Mouse (Mus musculus): Measurements from ENCODE around the gene Ninj2. TPM values are rescaled to one million over a fixed set of nuclear protein-coding genes. Genes with fewer than 3 reads are reported as not detected.
A peak's percentile ranks its signal among the peaks of the same experiment; 100 is the strongest.

The Ninj2 gene
- polyA plus RNA-seq, 1 experiment = 0.26 TPM

DNA sequence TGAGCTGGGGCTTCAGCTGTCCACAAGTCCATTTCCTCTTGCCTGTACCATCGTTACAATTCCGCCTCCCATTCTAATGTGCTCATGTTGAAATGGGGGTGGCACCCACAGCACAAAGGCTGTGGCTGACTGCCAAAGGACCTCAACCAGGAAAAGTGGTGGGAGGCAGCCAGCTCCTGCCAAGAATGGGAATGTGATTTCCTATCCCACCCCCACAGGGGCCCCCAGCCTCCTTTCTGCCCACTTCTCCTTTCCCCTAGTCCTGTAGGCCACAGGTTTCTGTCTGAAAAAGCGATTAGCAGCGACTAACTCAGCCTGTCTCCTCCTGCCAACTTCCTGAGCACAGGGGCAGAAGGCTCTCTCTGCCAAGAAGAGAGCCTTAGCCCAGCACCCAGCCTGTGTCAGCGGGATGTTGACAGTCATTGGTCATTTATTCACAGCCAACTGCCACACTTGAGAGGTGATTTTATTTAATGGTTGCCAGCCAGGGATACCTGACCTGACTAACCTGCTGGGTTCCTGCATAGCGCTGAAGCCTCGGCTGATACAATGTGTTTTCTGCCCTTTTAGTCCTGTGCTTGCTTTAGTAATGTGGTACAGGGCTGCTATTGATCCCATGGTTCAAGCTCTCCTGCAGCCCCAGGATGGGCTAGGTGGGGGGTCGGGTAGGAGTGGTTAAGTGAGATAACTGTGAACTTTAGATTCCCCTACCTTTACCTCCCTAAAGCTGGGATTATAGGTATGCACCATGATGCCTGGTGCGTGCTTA lies 66.2 kb downstream of the Ninj2 start:
- no peak for TF ChIP-seq CTCF (IDR thresholded peaks at IDR 0.05; ENCODE audit: insufficient read depth, low read length)
- no peak for TF ChIP-seq POLR2A (IDR thresholded peaks at IDR 0.05; ENCODE audit: borderline replicate concordance, extremely low read depth, low read depth, low read length)
- H3K4me1 ChIP-seq (ENCODE audit: control insufficient read depth, insufficient read depth, low read length) = peaks cover 10% of the 10 kb centered on the region; the same call in 1 of the 2 replicates
- WGBS = 22% methylated on average over 9 of the region's 9 CpGs
- H3K4me3 ChIP-seq (replicated peaks; ENCODE audit: extremely low read depth, low read depth, low read length) = no peak overlapping the region
- DNase-seq = peak; percentile 69

DNA sequence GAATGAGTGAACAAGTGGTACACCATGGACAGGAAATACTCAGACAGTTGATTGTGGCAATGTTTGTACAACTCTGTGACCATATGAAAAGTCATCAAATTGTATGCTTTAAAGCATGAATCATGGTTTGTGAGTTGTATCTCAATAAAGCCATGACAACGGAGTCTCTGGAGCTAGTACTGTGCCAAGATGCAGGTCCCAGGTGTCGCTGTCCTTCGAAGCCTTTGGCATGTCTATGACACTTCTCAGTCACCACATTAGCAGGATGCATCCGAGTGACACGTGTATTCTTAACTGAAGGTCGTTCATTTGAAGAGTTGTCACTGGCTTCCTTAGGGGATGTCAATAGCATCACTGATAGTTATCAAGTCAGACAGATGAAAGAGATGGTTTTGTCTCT lies 69.8 kb downstream of the Ninj2 start:
- TF ChIP-seq POLR2A (IDR thresholded peaks at IDR 0.05; ENCODE audit: borderline replicate concordance, extremely low read depth, low read depth, low read length) (no peak), CTCF (IDR thresholded peaks at IDR 0.05; ENCODE audit: insufficient read depth, low read length) (no peak)
- 58% methylated on average over 6 of the region's 6 CpGs for WGBS
- peaks cover 2% of the 10 kb centered on the region; the same call in 1 of the 2 replicates for H3K4me1 ChIP-seq (ENCODE audit: control insufficient read depth, insufficient read depth, low read length)
- no peak for DNase-seq
- H3K4me3 ChIP-seq (replicated peaks; ENCODE audit: extremely low read depth, low read depth, low read length) = no peak overlapping the region

DNA sequence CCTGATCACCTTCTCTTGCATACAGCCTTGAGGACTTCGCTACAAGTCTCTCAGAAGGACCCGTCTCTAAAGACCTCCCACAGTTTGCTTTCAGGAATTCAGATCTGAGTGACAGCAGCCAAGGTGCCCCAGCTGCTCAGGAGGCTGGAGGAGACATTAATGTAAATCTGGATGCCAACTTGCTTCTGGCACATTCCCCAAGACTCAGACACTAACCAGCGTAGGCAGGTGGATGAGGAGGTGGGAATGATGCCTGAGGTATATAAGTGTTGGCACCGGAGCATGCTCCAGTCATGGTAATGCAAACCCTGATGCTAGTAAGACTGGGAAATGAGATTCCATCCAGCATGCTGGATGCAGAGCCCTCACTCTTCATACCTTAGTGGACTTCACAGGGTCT lies 71.6 kb downstream of the Ninj2 start:
- no peaks in the 10 kb centered on the region for H3K4me1 ChIP-seq (ENCODE audit: control insufficient read depth, insufficient read depth, low read length)
- 82% methylated on average over 4 of the region's 4 CpGs for WGBS
- TF ChIP-seq POLR2A (IDR thresholded peaks at IDR 0.05; ENCODE audit: borderline replicate concordance, extremely low read depth, low read depth, low read length) (no peak), CTCF (IDR thresholded peaks at IDR 0.05; ENCODE audit: insufficient read depth, low read length) (no peak)
- no peak overlapping the region for H3K4me3 ChIP-seq (replicated peaks; ENCODE audit: extremely low read depth, low read depth, low read length)
- DNase-seq = no peak

DNA sequence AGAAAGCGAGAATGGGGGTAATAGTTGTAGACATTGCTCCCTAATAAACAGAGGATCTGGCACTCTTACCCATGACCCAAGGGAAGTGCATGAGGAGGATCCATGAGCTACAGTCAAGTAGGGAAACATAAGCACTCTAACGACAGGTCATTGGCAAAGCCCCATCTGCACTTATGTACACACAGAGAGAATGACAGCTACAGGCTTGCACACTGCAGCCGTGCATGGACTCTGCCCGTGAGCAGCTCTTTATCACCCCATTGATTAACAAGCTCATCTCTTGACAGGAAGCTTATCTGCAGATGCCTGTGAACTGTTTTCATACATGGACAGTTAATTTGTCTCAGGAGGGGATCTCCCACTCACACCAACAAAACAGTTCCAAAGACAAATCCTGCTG lies 74.4 kb downstream of the Ninj2 start:
- Histone ChIP-seq H3K4me1 (ENCODE audit: control insufficient read depth, insufficient read depth, low read length) (no peaks in the 10 kb centered on the region), H3K4me3 (replicated peaks; ENCODE audit: extremely low read depth, low read depth, low read length) (no peak overlapping the region)
- no peak for TF ChIP-seq POLR2A (IDR thresholded peaks at IDR 0.05; ENCODE audit: borderline replicate concordance, extremely low read depth, low read depth, low read length)
- TF ChIP-seq CTCF (IDR thresholded peaks at IDR 0.05; ENCODE audit: insufficient read depth, low read length) = no peak
- no peak for DNase-seq
- 45% methylated on average over 4 of the region's 4 CpGs for WGBS

DNA sequence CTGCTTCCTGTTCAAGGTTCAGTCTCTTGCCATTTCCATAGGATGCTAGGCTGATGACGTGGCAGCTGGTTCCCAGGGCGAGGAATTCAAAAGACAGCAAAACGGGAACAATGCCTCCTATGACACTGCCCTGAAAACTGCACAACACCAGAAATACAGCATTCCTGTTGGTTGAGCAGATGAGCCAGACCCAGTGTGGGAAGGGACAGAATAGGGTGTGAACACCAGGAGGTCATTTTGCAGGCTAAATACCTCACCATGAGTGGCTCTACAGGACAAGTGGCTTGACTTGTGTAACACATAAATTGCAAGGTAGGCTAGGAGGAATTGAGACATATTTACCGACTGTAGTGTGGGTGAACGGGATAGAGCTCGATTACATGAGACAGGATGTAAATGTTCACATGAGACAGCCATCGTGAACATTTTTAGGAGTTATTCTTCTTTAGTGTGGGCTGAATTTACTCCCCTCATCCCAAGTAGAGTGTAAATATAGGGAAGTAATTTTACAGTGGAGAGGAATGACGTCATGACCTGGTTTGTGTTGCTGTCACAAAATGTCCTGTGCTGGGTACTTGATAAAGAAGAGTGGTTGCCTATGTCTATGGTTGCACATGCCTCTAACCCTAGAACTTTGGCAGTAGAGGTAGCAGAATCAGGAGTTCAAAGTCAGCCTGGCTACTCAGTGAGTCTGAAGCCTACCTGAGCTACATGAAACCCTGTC lies 79.3 kb downstream of the Ninj2 start:
- peaks cover 7% of the 10 kb centered on the region for H3K4me1 ChIP-seq (ENCODE audit: control insufficient read depth, insufficient read depth, low read length)
- TF ChIP-seq CTCF (IDR thresholded peaks at IDR 0.05; ENCODE audit: insufficient read depth, low read length) = no peak
- no peak for TF ChIP-seq POLR2A (IDR thresholded peaks at IDR 0.05; ENCODE audit: borderline replicate concordance, extremely low read depth, low read depth, low read length)
- no peak for DNase-seq
- 53% methylated on average over 8 of the region's 8 CpGs for WGBS
- no peak overlapping the region for H3K4me3 ChIP-seq (replicated peaks; ENCODE audit: extremely low read depth, low read depth, low read length)

DNA sequence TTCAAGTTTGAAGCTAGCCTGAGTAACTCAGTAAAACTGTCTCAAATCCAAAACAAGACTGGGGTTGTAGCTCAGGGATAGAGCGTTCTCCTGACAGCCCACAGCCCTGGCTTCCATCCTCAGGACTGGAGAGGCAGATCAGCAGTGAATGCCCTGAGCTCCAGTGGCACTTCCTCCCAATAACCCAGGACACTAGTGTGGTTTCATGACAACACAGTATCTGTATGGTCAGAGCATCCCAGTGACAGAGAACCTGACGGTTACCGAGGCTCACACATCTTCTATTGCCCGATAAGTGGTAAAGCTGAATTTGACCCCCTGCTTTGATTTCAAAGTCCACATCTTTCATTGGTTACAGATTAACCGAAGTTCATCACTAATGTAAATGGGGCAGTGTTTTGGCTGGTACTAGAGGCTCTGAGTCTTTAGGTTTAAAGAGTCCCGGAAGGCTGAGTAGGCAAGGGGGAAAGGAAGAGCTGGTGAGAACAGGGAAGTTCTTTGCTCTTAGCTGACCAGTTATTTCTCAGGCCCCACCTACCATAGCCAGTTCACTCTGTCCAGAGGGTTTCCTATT lies 81.0 kb downstream of the Ninj2 start:
- no peak for DNase-seq
- 68% methylated on average over 6 of the region's 6 CpGs for WGBS

DNA sequence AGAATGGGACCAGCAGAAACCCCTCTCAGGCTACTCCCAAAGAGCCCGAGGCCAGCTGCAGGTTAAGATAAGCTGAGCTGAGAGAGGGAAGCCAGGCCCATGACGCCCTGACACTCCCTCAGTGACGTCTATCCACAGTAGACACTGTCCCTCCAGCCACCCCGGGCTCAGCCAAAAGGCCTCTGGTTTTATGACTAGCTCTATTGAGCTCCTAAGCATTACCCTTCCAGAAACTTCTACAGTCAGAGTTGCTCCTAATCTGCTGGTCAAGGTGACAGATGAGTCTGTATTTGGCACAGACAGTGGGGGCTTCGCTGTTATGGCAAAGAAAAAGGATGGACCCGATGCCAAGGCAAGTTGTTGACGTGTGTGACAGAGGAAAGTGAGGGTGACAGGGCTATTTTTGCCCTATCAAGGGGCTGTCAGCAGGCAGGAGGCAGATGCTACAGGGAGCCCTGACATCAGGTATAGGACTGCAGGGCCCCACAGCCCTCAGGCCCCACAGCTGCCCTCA lies 81.5 kb downstream of the Ninj2 start:
- TF ChIP-seq CTCF (IDR thresholded peaks at IDR 0.05; ENCODE audit: insufficient read depth, low read length) (no peak), POLR2A (IDR thresholded peaks at IDR 0.05; ENCODE audit: borderline replicate concordance, extremely low read depth, low read depth, low read length) (no peak)
- no peak for DNase-seq
- WGBS = 42% methylated on average over 7 of the region's 7 CpGs

More for the DNA sequence above, 81.0 kb downstream of the Ninj2 start:
- no peak for TF ChIP-seq CTCF (IDR thresholded peaks at IDR 0.05; ENCODE audit: insufficient read depth, low read length)
- TF ChIP-seq POLR2A (IDR thresholded peaks at IDR 0.05; ENCODE audit: borderline replicate concordance, extremely low read depth, low read depth, low read length) = no peak
- H3K4me3 ChIP-seq (replicated peaks; ENCODE audit: extremely low read depth, low read depth, low read length) = no peak overlapping the region
- peaks cover 7% of the 10 kb centered on the region for H3K4me1 ChIP-seq (ENCODE audit: control insufficient read depth, insufficient read depth, low read length)

DNA sequence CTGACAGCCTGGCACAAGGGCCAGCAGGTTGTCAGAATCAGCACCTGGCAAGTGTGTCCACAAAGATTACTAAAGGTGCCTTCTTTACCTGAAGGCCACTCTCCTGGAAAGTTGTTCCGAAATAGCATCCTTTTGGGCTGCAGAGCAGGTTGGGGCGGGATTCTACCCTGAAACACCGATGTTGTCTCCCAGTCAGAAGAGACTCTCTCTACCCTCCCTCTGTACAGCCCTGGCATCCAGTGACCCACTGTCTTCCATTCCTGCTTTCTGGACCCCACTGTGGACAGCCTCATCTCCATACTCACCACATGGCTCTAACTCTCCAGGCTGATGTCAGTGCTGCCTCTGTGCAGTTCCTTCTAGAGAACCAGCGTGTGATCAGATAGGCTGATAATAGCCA lies 82.5 kb downstream of the Ninj2 start:
- DNase-seq = no peak
- Histone ChIP-seq H3K4me3 (replicated peaks; ENCODE audit: extremely low read depth, low read depth, low read length) (no peak overlapping the region), H3K4me1 (ENCODE audit: control insufficient read depth, insufficient read depth, low read length) (peaks cover 7% of the 10 kb centered on the region)
- TF ChIP-seq POLR2A (IDR thresholded peaks at IDR 0.05; ENCODE audit: borderline replicate concordance, extremely low read depth, low read depth, low read length) = no peak
- TF ChIP-seq CTCF (IDR thresholded peaks at IDR 0.05; ENCODE audit: insufficient read depth, low read length) = no peak
- 98% methylated on average over 4 of the region's 4 CpGs for WGBS

More for the DNA sequence above, 81.5 kb downstream of the Ninj2 start:
- Histone ChIP-seq H3K4me1 (ENCODE audit: control insufficient read depth, insufficient read depth, low read length) (peaks cover 7% of the 10 kb centered on the region), H3K4me3 (replicated peaks; ENCODE audit: extremely low read depth, low read depth, low read length) (no peak overlapping the region)

DNA sequence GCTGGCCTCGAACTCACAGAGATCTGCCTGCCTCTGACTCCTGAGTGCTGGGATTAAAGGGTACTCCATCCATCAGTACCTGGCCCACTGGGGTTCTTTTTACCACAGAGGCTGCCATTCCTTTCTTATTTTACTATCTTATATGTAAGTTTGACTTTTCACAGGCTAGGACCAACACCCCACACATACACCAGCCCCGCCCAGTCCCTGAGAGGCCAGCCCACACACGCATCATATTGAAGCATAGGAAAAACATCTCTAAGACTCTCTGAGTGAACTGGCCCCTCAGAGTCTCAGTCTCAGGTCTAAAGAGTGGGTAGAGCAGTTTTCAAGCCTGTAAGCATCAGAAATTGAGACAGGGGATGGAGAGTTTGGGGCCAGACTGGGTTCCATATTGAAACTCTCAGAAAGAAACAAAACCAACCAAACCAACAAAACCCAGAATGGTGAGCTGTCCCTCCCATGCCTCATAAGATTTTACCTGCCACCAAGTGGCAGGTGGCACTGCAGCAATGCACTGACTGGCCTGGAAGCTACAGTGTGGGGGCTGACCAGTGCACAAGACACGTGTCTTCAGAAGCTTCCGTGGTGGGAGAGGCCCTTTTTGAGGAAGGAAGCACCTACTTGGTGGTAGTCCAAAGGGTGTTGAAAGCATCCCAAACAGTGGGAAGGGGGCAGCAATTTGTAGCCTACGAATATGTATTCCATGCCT lies 86.0 kb downstream of the Ninj2 start:
- 77% methylated on average over 6 of the region's 6 CpGs for WGBS

More for the DNA sequence above, 86.0 kb downstream of the Ninj2 start:
- Histone ChIP-seq H3K4me3 (replicated peaks; ENCODE audit: extremely low read depth, low read depth, low read length) (no peak overlapping the region), H3K4me1 (ENCODE audit: control insufficient read depth, insufficient read depth, low read length) (peaks cover 4% of the 10 kb centered on the region; the same call in 1 of the 2 replicates)
- no peak for TF ChIP-seq POLR2A (IDR thresholded peaks at IDR 0.05; ENCODE audit: borderline replicate concordance, extremely low read depth, low read depth, low read length)
- no peak for TF ChIP-seq CTCF (IDR thresholded peaks at IDR 0.05; ENCODE audit: insufficient read depth, low read length)
- DNase-seq = no peak

Data from lung, adult 2 months (tissue).